Mouse (Mus musculus): ENCODE data around the gene Rfc5.

GRCm38 (mm10) chr5:117337999-117338398 is 50.8 kb downstream of the Rfc5 start:
- TF ChIP-seq CTCF (IDR thresholded peaks at IDR 0.05; ENCODE audit: low read depth) (no peak), EP300 (optimal IDR thresholded peaks at IDR 0.05) (no peak)
